Mouse (Mus musculus) heart, postnatal 0 days (tissue): ENCODE results near the gene Piwil4. TPM values are rescaled to one million over a fixed set of nuclear protein-coding genes. Genes with fewer than 3 reads are reported as not detected.

Experiments used
- ATAC-seq: fragments of 200-750 bp; cut with Nextera tagmentation; 2 replicates; pipeline ENCODE4 v1.8.0; 2017; ENCODE audit warnings: low read depth, moderate number of reproducible peaks, moderate library complexity; ENCODE audit not compliant: insufficient read depth
- DNase-seq: peaks from one replicate; pipeline ENCODE4 v3.0.0-alpha.2; 2016; ENCODE audit warnings: low spot score
- H3K27ac ChIP-seq: fragments of 300-500 bp; sonication (generic); 2 replicates; pipeline ENCODE4 v1.5.1; 2014; ENCODE audit warnings: low read depth, mild to moderate bottlenecking
- H3K27me3 ChIP-seq: fragments of 300-500 bp; sonication (generic); 2 replicates; pipeline ENCODE4 v1.6.1; 2014; ENCODE audit warnings: low read length, mixed read lengths; ENCODE audit not compliant: control insufficient read depth, insufficient read depth
- H3K36me3 ChIP-seq: fragments of 300-500 bp; sonication (generic); replicated peaks from 2 replicates; pipeline ENCODE4 v1.6.1; 2014; ENCODE audit warnings: low read length, mixed read lengths; ENCODE audit not compliant: control insufficient read depth, insufficient read depth
- H3K4me1 ChIP-seq: fragments of 300-500 bp; sonication (generic); 2 replicates; pipeline ENCODE4 v1.6.1; 2014; ENCODE audit warnings: antibody characterized with exemption; ENCODE audit not compliant: control insufficient read depth, insufficient read depth
- H3K4me2 ChIP-seq: fragments of 300-500 bp; sonication (generic); 2 replicates; pipeline ENCODE4 v1.6.1; 2014; ENCODE audit warnings: low read depth, mild to moderate bottlenecking, low read length, moderate library complexity
- H3K4me3 ChIP-seq: fragments of 300-500 bp; sonication (generic); 2 replicates; pipeline ENCODE4 v1.5.1; 2014; ENCODE audit warnings: low read depth, low read length
- H3K9ac ChIP-seq: fragments of 300-500 bp; sonication (generic); replicated peaks from 2 replicates; pipeline ENCODE4 v1.6.1; 2014; ENCODE audit warnings: low read depth, low read length, mixed read lengths
- H3K9me3 ChIP-seq: fragments of 300-500 bp; sonication (generic); replicated peaks from 2 replicates; pipeline ENCODE4 v1.6.1; 2016; ENCODE audit warnings: low read length; ENCODE audit not compliant: control insufficient read depth
- CTCF ChIP-seq: IDR thresholded peaks from 2 replicates; pipeline ENCODE4 v1.5.1; 2016; ENCODE audit warnings: antibody characterized with exemption, control low read depth, low read depth
- EP300 ChIP-seq: IDR thresholded peaks from 2 replicates; pipeline ENCODE4 v1.6.1; 2016; ENCODE audit warnings: antibody characterized with exemption, low read depth
- WGBS: fragments of 180-500 bp; shearing (Covaris S2); extraction: QIAGEN DNeasy Blood & Tissue Kit; methylation state at CpG from one replicate; pipeline ENCODE4 v1.1.7; 2014; 5-methylcytosine and 5-hydroxymethylcytosine counted together
- polyA plus RNA-seq: library from polyadenylated mRNA; unstranded; fragments of >200 nt; fragmentation: Nextera tagmentation; extraction: Ambion mirVana; gene quantifications from 2 replicates; pipeline ENCODE4 v1.2.1, GENCODE M21; 2015
- total RNA-seq: library from RNA; depleted of rRNA; stranded (reverse); fragments of >200 nt; gene quantifications from 2 replicates; pipeline ENCODE4 v1.2.3, GENCODE M21; 2014; ENCODE audit warnings: low replicate concordance; rRNA removed

The Piwil4 gene
- total RNA-seq, result not detected in 2 replicates
- 0.07 and 0.12 TPM in 2 replicates for polyA plus RNA-seq

DNA sequence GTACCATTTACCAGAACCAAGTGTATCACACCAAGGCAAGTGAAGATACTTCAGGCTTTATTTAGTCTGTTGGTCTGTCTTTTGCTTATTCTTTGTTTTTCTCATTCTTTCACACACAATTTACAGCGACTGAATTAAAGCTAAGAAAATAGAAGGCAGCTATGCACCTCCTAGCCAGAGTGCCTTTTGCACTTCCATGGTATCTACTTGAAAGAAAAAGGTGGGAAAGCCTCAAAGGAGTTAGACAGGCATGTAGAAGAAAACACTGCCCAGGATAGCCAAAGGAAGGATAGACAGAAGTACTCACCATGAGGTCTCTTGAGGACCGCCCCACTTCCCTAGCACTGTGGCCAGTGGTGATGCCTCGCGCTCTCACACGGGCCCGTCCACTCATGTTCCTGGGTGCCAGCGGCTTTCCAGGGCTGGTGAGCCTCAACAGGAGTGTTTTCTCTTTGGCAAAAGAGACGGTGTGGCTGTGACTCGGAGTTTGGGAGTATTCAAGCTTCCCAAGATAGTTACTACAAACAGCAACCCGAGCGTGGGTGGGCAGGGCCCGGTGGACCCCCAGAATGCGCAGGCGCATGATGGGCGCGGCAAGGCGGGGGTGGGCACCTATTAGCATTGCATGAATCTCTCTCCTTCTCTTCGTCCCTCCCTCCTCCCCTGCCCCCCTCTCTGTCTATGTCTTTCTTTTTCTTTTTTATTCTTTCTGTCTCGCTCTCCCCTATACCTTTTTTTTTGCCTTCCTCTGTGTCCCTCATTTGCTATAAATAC, at the start of gene Piwil4:
TSS of gene Piwil4 (minus strand) at position 583 of the 774 bp plus-strand sequence.
- no peak within 1 kb of the TSS for H3K4me3 ChIP-seq
- DNase-seq (no peak), ATAC-seq (no peak)
- H3K4me2 ChIP-seq, result no peak within 1 kb of the TSS
- TF ChIP-seq EP300 (no peak), CTCF (no peak)
- no peaks in the 10 kb centered on the region for H3K4me1 ChIP-seq
- WGBS, result 74% methylated on average over 19 of the region's 19 CpGs
- 0 out of 2 replicates have a peak, but pooled peaks cover 2% of the 10 kb centered on the region for H3K27me3 ChIP-seq
- no peak within 1 kb of the TSS for H3K27ac ChIP-seq
- no peaks in the 10 kb centered on the region for H3K9me3 ChIP-seq
- H3K9ac ChIP-seq, result no peak within 1 kb of the TSS
- no peaks in the 10 kb centered on the region for H3K36me3 ChIP-seq

DNA sequence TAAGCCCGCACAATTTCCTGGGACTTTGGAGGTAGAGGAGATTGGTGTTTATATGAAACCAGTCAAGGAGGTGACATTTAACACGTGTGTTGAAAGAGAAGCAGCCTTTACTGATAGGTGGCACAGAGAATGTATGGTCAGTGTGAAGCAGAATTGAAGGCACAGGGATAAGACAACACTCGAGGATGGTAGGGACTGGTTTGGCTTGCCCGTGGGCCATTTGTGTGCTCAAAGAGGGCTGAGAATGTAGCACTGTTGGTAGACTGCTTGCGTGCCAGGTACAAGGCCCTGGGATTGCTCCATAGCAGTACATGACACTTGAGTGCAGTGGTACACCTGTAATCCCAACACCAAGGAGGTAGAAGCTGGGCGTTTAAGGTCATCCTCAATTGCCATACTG, 46.8 kb upstream of the Piwil4 start:
- peaks cover 40% of the 10 kb centered on the region for H3K36me3 ChIP-seq
- 90% methylated on average over 6 of the region's 6 CpGs for whole genome bisulfite sequencing
- no peaks in the 10 kb centered on the region for H3K27me3 ChIP-seq
- no peak overlapping the region for H3K9ac ChIP-seq
- H3K4me1 ChIP-seq, result peaks cover 3% of the 10 kb centered on the region; the same call in 1 of the 2 replicates
- no peak for TF ChIP-seq CTCF
- no peak for TF ChIP-seq EP300
- ATAC-seq (no peak), DNase-seq (no peak)
- no peak overlapping the region for H3K4me2 ChIP-seq
- H3K27ac ChIP-seq, result no peak overlapping the region
- H3K9me3 ChIP-seq, result no peaks in the 10 kb centered on the region
- H3K4me3 ChIP-seq, result no peak overlapping the region

DNA sequence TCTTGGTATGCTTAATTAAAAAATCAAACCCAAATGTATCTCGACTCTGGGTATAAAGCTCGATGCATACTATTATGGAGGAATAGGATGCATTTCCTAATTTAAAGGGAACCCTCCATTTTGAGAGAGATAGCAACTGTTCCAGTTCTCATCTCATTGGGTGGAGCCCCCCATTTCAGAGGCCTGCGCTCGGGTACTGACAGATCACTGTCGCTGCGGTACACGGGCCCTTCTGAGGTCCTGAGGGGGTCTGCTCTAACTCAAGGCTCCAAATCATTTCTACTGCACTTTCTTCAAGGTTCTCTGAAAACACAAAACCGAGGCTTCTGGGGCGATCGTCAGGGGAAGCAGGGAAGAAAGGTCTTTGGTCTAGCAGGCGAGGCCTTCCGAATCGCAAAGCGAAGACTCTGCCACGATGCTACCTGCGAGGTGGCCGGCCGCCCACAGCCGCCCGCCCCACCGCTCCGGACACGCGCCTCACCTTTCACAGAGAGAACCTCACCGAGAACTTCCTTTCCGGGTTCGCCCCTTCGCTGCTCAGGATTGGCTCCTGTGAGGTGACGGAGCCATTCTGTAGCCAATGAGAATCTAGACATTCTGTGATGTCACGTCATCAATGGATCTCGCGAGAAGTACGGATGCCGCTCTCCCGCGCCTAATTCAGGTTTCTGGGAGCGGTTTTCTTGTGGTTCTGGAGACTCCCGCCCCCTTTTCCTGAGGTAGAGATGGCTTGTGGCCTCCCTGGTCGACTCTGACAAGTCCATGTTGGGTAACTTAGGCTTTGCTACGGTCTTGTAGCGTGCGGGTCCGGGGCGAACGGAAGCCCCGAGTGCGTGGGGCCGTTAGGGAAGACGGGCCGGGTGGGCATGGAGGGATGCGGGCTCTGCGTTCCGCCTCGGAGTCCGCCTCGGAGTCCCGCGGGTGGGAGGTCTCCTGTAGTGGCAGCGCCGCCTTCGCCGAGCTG, 43.8 kb upstream of the Piwil4 start, which contains the start of the genes Mre11a and Ankrd49:
TSS of gene Mre11a (plus strand) at position 616 of the 964 bp plus-strand sequence.
TSS of gene Ankrd49 (minus strand) at position 818 of the 964 bp plus-strand sequence.
- Histone ChIP-seq H3K9me3 (no peaks in the 10 kb centered on the region), H3K4me1 (peaks cover 3% of the 10 kb centered on the region; the same call in 1 of the 2 replicates), H3K27me3 (no peaks in the 10 kb centered on the region), H3K4me2 (peak within 1 kb of the TSS; percentile 94), H3K4me3 (peak within 1 kb of the TSS; percentile 90), H3K9ac (peak within 1 kb of the TSS; percentile 81), H3K27ac (peak within 1 kb of the TSS; percentile 94), H3K36me3 (peaks cover 41% of the 10 kb centered on the region)
- TF ChIP-seq CTCF (no peak), EP300 (peak; percentile 88)
- WGBS, result under 1% methylated on average over 62 of the region's 62 CpGs
- ATAC-seq, result peak; percentile 99
- DNase-seq, result peak; percentile 97

DNA sequence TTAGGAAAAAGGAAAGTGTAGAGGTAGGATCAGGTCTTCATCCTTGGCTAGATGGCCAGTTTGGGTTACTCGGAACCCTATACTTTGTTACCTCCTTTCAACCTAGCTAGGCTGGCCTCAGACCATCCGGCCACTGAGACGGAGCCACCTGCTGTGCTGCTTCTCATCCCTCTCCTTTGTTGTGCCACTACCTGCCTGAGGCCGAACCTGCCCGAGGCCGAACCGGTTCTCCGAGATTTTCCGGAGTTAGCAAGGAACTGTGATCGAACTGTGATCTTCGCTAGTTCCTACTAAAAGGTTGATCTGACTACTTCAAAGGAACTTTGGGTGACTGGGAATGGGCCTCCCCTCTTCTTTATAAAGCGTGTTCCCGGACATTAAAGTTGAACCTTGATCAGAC, 37.8 kb upstream of the Piwil4 start:
- H3K4me3 ChIP-seq, result no peak overlapping the region
- H3K27ac ChIP-seq, result no peak overlapping the region
- H3K36me3 ChIP-seq, result peaks cover 20% of the 10 kb centered on the region
- no peaks in the 10 kb centered on the region for H3K27me3 ChIP-seq
- no peaks in the 10 kb centered on the region for H3K9me3 ChIP-seq
- no peaks in the 10 kb centered on the region for H3K4me1 ChIP-seq
- no peak for DNase-seq
- 58% methylated on average over 13 of the region's 13 CpGs for WGBS
- no peak overlapping the region for H3K9ac ChIP-seq
- H3K4me2 ChIP-seq, result no peak overlapping the region
- TF ChIP-seq EP300, result no peak
- TF ChIP-seq CTCF, result no peak
- ATAC-seq, result no peak

DNA sequence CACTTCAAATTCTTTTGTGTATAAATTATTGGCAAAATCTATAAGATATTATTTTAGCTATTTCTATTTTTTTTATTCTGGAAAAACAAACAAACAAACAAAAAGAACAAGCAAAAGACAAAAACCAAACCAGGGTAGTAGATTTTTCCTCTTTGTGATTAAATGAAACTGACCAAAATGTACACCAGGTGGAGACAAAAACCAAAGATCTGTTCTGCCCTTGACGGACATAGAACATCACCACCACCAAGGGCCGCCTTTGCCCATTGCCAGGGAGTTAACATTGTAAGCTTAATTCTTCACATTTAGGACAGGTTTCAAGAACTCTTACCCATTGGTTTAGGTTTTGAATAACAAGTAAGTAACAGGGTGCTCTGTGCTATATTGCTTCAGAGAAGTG, 33.3 kb upstream of the Piwil4 start:
- Histone ChIP-seq H3K27ac (no peak overlapping the region), H3K4me2 (no peak overlapping the region), H3K27me3 (peaks cover 14% of the 10 kb centered on the region; the same call in 1 of the 2 replicates), H3K4me1 (no peaks in the 10 kb centered on the region), H3K9ac (no peak overlapping the region), H3K4me3 (no peak overlapping the region), H3K36me3 (no peaks in the 10 kb centered on the region), H3K9me3 (no peaks in the 10 kb centered on the region)
- ATAC-seq, result no peak
- 32% methylated on average over 2 of the region's 2 CpGs for WGBS
- TF ChIP-seq EP300 (no peak), CTCF (peak; percentile 34)
- peak; percentile 11 for DNase-seq
